Mouse (Mus musculus): ENCODE measurements around the gene Gm3336. TPM values are rescaled to one million over a fixed set of nuclear protein-coding genes. Genes with fewer than 3 reads are reported as not detected.

Gm3336 gene
- polyA plus RNA-seq, 1 experiment from 2014 or later = 4.1 TPM

- Histone ChIP-seq H3K4me2 (ENCODE audit: low read depth, low read length) (no peak overlapping the region), H3K9me3 (ENCODE audit: control insufficient read depth, low read length) (no peaks in the 10 kb centered on the region), H3K9ac (ENCODE audit: low read depth, low read length) (no peak overlapping the region), H3K36me3 (ENCODE audit: control insufficient read depth, insufficient read depth, low read length) (no peaks in the 10 kb centered on the region), H3K27me3 (replicated peaks; ENCODE audit: control insufficient read depth, insufficient read depth, low read length) (peaks cover 29% of the 10 kb centered on the region), H3K4me1 (ENCODE audit: control insufficient read depth, insufficient read depth, low read length) (peaks cover 16% of the 10 kb centered on the region), H3K4me3 (ENCODE audit: low read length) (no peak overlapping the region), H3K27ac (ENCODE audit: low read length) (no peak overlapping the region)
- WGBS = 82% methylated on average over 19 of the region's 19 CpGs
- ATAC-seq = no peak
Measured at GRCm38 (mm10) chr8:70749097-70749674, 30.8 kb downstream of the Gm3336 start.

GRCm38 (mm10) chr8:70750128-70750680, 31.9 kb downstream of the Gm3336 start:
- no peaks in the 10 kb centered on the region for H3K9me3 ChIP-seq (ENCODE audit: control insufficient read depth, low read length)
- peaks cover 21% of the 10 kb centered on the region for H3K27me3 ChIP-seq (replicated peaks; ENCODE audit: control insufficient read depth, insufficient read depth, low read length)
- peaks cover 16% of the 10 kb centered on the region for H3K4me1 ChIP-seq (ENCODE audit: control insufficient read depth, insufficient read depth, low read length)
- no peak for ATAC-seq
- no peak overlapping the region for H3K27ac ChIP-seq (ENCODE audit: low read length)
- no peak overlapping the region for H3K4me2 ChIP-seq (ENCODE audit: low read depth, low read length)
- 86% methylated on average over 13 of the region's 13 CpGs for WGBS
- no peaks in the 10 kb centered on the region for H3K36me3 ChIP-seq (ENCODE audit: control insufficient read depth, insufficient read depth, low read length)
- no peak overlapping the region for H3K9ac ChIP-seq (ENCODE audit: low read depth, low read length)
- H3K4me3 ChIP-seq (ENCODE audit: low read length) = no peak overlapping the region

- peak overlapping the region; percentile 87 for H3K27ac ChIP-seq (ENCODE audit: low read length)
- H3K36me3 ChIP-seq (ENCODE audit: control insufficient read depth, insufficient read depth, low read length) = peaks cover 4% of the 10 kb centered on the region; the same call in 1 of the 2 replicates
- H3K9me3 ChIP-seq (ENCODE audit: control insufficient read depth, low read length) = no peaks in the 10 kb centered on the region
- H3K27me3 ChIP-seq (replicated peaks; ENCODE audit: control insufficient read depth, insufficient read depth, low read length) = peaks cover 1% of the 10 kb centered on the region; the same call in 1 of the 2 replicates
- no peak for ATAC-seq
- H3K4me2 ChIP-seq (ENCODE audit: low read depth, low read length) = 0 out of 2 replicates have a peak overlapping the region, but pooled peaks have one; percentile 48
- H3K9ac ChIP-seq (ENCODE audit: low read depth, low read length) = no peak overlapping the region; the same call in 1 of the 2 replicates
- no peak overlapping the region for H3K4me3 ChIP-seq (ENCODE audit: low read length)
- peaks cover 24% of the 10 kb centered on the region for H3K4me1 ChIP-seq (ENCODE audit: control insufficient read depth, insufficient read depth, low read length)
- 28% methylated on average over 11 of the region's 11 CpGs for WGBS
Measured at GRCm38 (mm10) chr8:70752000-70752764, 33.8 kb downstream of the Gm3336 start.

GRCm38 (mm10) chr8:70753151-70753550, 34.8 kb downstream of the Gm3336 start:
- Histone ChIP-seq H3K27ac (ENCODE audit: low read length) (peak overlapping the region; percentile 87), H3K4me1 (ENCODE audit: control insufficient read depth, insufficient read depth, low read length) (peaks cover 24% of the 10 kb centered on the region), H3K36me3 (ENCODE audit: control insufficient read depth, insufficient read depth, low read length) (peaks cover 4% of the 10 kb centered on the region; the same call in 1 of the 2 replicates), H3K4me2 (ENCODE audit: low read depth, low read length) (peak overlapping the region; percentile 48), H3K9me3 (ENCODE audit: control insufficient read depth, low read length) (no peaks in the 10 kb centered on the region), H3K9ac (ENCODE audit: low read depth, low read length) (peak overlapping the region; percentile 53), H3K4me3 (ENCODE audit: low read length) (peak overlapping the region; percentile 23; the same call in 1 of the 2 replicates), H3K27me3 (replicated peaks; ENCODE audit: control insufficient read depth, insufficient read depth, low read length) (no peaks in the 10 kb centered on the region; the same call in 1 of the 2 replicates)
- 16% methylated on average over 21 of the region's 21 CpGs for WGBS
- ATAC-seq = no peak

- Histone ChIP-seq H3K9me3 (ENCODE audit: control insufficient read depth, low read length) (no peaks in the 10 kb centered on the region), H3K27ac (ENCODE audit: low read length) (peak within 1 kb of the TSS; percentile 87), H3K4me3 (ENCODE audit: low read length) (peak within 1 kb of the TSS; percentile 79), H3K36me3 (ENCODE audit: control insufficient read depth, insufficient read depth, low read length) (peaks cover 4% of the 10 kb centered on the region; the same call in 1 of the 2 replicates), H3K4me1 (ENCODE audit: control insufficient read depth, insufficient read depth, low read length) (peaks cover 31% of the 10 kb centered on the region), H3K4me2 (ENCODE audit: low read depth, low read length) (peak within 1 kb of the TSS; percentile 98), H3K27me3 (replicated peaks; ENCODE audit: control insufficient read depth, insufficient read depth, low read length) (no peaks in the 10 kb centered on the region), H3K9ac (ENCODE audit: low read depth, low read length) (peak within 1 kb of the TSS; percentile 91)
- WGBS = 8% methylated on average over 37 of the region's 37 CpGs
- ATAC-seq = peak; percentile 98
Measured at GRCm38 (mm10) chr8:70754043-70754870, 35.9 kb downstream of the Gm3336 start, which contains the start of gene Rab3a. TSS of gene Rab3a (plus strand) at chr8:70754679.

GRCm38 (mm10) chr8:70754871-70755660, 36.7 kb downstream of the Gm3336 start:
- H3K4me1 ChIP-seq (ENCODE audit: control insufficient read depth, insufficient read depth, low read length) = peaks cover 38% of the 10 kb centered on the region
- 11% methylated on average over 50 of the region's 50 CpGs for WGBS
- H3K27me3 ChIP-seq (replicated peaks; ENCODE audit: control insufficient read depth, insufficient read depth, low read length) = no peaks in the 10 kb centered on the region
- H3K9ac ChIP-seq (ENCODE audit: low read depth, low read length) = peak overlapping the region; percentile 91
- peak overlapping the region; percentile 98 for H3K4me2 ChIP-seq (ENCODE audit: low read depth, low read length)
- peaks cover 4% of the 10 kb centered on the region; the same call in 1 of the 2 replicates for H3K36me3 ChIP-seq (ENCODE audit: control insufficient read depth, insufficient read depth, low read length)
- peak overlapping the region; percentile 65 for H3K27ac ChIP-seq (ENCODE audit: low read length)
- peak; percentile 31 for ATAC-seq
- peak overlapping the region; percentile 79 for H3K4me3 ChIP-seq (ENCODE audit: low read length)
- H3K9me3 ChIP-seq (ENCODE audit: control insufficient read depth, low read length) = no peaks in the 10 kb centered on the region

- ATAC-seq = no peak
- no peaks in the 10 kb centered on the region for H3K9me3 ChIP-seq (ENCODE audit: control insufficient read depth, low read length)
- H3K4me3 ChIP-seq (ENCODE audit: low read length) = peak overlapping the region; percentile 79
- no peak overlapping the region for H3K27ac ChIP-seq (ENCODE audit: low read length)
- H3K27me3 ChIP-seq (replicated peaks; ENCODE audit: control insufficient read depth, insufficient read depth, low read length) = no peaks in the 10 kb centered on the region
- 83% methylated on average over 24 of the region's 24 CpGs for WGBS
- H3K4me1 ChIP-seq (ENCODE audit: control insufficient read depth, insufficient read depth, low read length) = peaks cover 41% of the 10 kb centered on the region
- H3K36me3 ChIP-seq (ENCODE audit: control insufficient read depth, insufficient read depth, low read length) = peaks cover 4% of the 10 kb centered on the region; the same call in 1 of the 2 replicates
- peak overlapping the region; percentile 98 for H3K4me2 ChIP-seq (ENCODE audit: low read depth, low read length)
- no peak overlapping the region for H3K9ac ChIP-seq (ENCODE audit: low read depth, low read length)
Measured at GRCm38 (mm10) chr8:70755661-70756475, 37.5 kb downstream of the Gm3336 start.
